Mouse (Mus musculus) heart, adult 2 months (tissue): ENCODE data around the gene Nbeal2. TPM values are rescaled to one million over a fixed set of nuclear protein-coding genes. Genes with fewer than 3 reads are reported as not detected.

Source experiments
- DNase-seq, 2 experiments: peaks; one replicate each; pipeline ENCODE4 v3.0.0; 2021
- H3K27ac ChIP-seq: fragments of 200-600 bp; 2 replicates; pipeline ENCODE4 v1.8.1; 2022
- H3K27me3 ChIP-seq: fragments of 200-500 bp; 2 replicates; pipeline ENCODE4 v1.6.1; 2012; ENCODE audit warnings: mild to moderate bottlenecking, low read length, inconsistent platforms, mixed read lengths; ENCODE audit not compliant: control insufficient read depth, insufficient read depth
- H3K36me3 ChIP-seq: fragments of 200-500 bp; 2 replicates; pipeline ENCODE4 v1.6.1; 2012; ENCODE audit warnings: low read length, inconsistent platforms; ENCODE audit not compliant: control insufficient read depth, insufficient read depth
- H3K4me1 ChIP-seq: fragments of 200-500 bp; 2 replicates; pipeline ENCODE4 v1.6.1; 2011; ENCODE audit warnings: low read length; ENCODE audit not compliant: control insufficient read depth, insufficient read depth
- H3K4me3 ChIP-seq: fragments of 200-600 bp; 2 replicates; pipeline ENCODE4 v1.8.1; 2022
- H3K79me2 ChIP-seq: fragments of 200-500 bp; replicated peaks from 2 replicates; pipeline ENCODE4 v1.6.1; 2012; ENCODE audit warnings: mild to moderate bottlenecking, inconsistent platforms, low read length, moderate library complexity, mixed read lengths; ENCODE audit not compliant: control insufficient read depth, insufficient read depth
- H3K9ac ChIP-seq: fragments of 200-500 bp; 2 replicates; pipeline ENCODE4 v1.6.1; 2012; ENCODE audit warnings: low read depth, mild to moderate bottlenecking, control low read depth, inconsistent platforms, low read length, mixed read lengths
- CTCF ChIP-seq: fragments of 200-600 bp; IDR thresholded peaks from 2 replicates; pipeline ENCODE4 v1.8.1; 2022; ENCODE audit warnings: antibody characterized with exemption, mild to moderate bottlenecking, moderate library complexity
- EP300 ChIP-seq: fragments of 200-500 bp; IDR thresholded peaks from 2 replicates; pipeline ENCODE4 v1.6.1; 2011; ENCODE audit warnings: low read depth, low read length, control low read depth; ENCODE audit not compliant: insufficient read depth
- POLR2A ChIP-seq: fragments of 200-500 bp; IDR thresholded peaks from 2 replicates; pipeline ENCODE4 v1.6.1; 2011; ENCODE audit warnings: mild to moderate bottlenecking, low read depth, low read length, control low read depth; ENCODE audit not compliant: insufficient read depth
- WGBS: fragments of 180-500 bp; shearing (Covaris S2); methylation state at CpG from one replicate; pipeline ENCODE4 v1.1.7; 2018; 5-methylcytosine and 5-hydroxymethylcytosine counted together
- intact Hi-C: fragments of 180-260 bp; cut with DNase I; formaldehyde crosslinking; loops from one replicate; pipeline ENCODE4 v1.15.1; 2025
- polyA plus RNA-seq: library from polyadenylated mRNA; depleted of rRNA; stranded (reverse); fragments of >200 nt; gene quantifications from 2 replicates; pipeline ENCODE4 v1.2.3, GENCODE M21; 2012
- total RNA-seq, 2 experiments: library from RNA; stranded (reverse); gene quantifications; 2 replicates each; pipeline ENCODE4 v1.2.3; 2021

Nbeal2 gene
- total and polyA plus RNA-seq, 3 experiments = 7.6 to 18.4 (median 8.5) TPM

- intact Hi-C loops = no loop called here
- no peak for TF ChIP-seq CTCF
- no peak for TF ChIP-seq POLR2A
- TF ChIP-seq EP300 = no peak
- Histone ChIP-seq H3K27ac (no peak overlapping the region), H3K4me3 (no peak overlapping the region), H3K79me2 (no peaks in the 10 kb centered on the region; the same call in 1 of the 2 replicates), H3K9ac (no peak overlapping the region), H3K36me3 (no peaks in the 10 kb centered on the region; the same call in none of the 2 replicates), H3K4me1 (peaks cover 44% of the 10 kb centered on the region), H3K27me3 (no peaks in the 10 kb centered on the region)
- DNase-seq = no peak
- 73% methylated on average over 9 of the region's 9 CpGs for WGBS
Observed at GRCm38 (mm10) chr9:110681817-110682216, 27.9 kb upstream of the Nbeal2 start.

GRCm38 (mm10) chr9:110680736-110681507 lies 27.0 kb upstream of the Nbeal2 start:
- intact Hi-C loops = no loop called here
- Histone ChIP-seq H3K27me3 (no peaks in the 10 kb centered on the region), H3K4me1 (peaks cover 43% of the 10 kb centered on the region), H3K36me3 (no peaks in the 10 kb centered on the region; the same call in none of the 2 replicates), H3K79me2 (no peaks in the 10 kb centered on the region; the same call in 1 of the 2 replicates), H3K9ac (no peak overlapping the region), H3K27ac (no peak overlapping the region), H3K4me3 (no peak overlapping the region)
- TF ChIP-seq EP300 (no peak), POLR2A (no peak), CTCF (no peak)
- 57% methylated on average over 7 of the region's 7 CpGs for WGBS
- no peak for DNase-seq

GRCm38 (mm10) chr9:110678886-110679285 lies 24.9 kb upstream of the Nbeal2 start:
- Histone ChIP-seq H3K36me3 (no peaks in the 10 kb centered on the region; the same call in none of the 2 replicates), H3K79me2 (peaks cover 1% of the 10 kb centered on the region; the same call in 1 of the 2 replicates), H3K4me3 (no peak overlapping the region), H3K27me3 (no peaks in the 10 kb centered on the region), H3K27ac (no peak overlapping the region), H3K9ac (no peak overlapping the region), H3K4me1 (peaks cover 31% of the 10 kb centered on the region)
- intact Hi-C loops = no loop called here
- no peak for DNase-seq
- TF ChIP-seq EP300 (no peak), POLR2A (no peak), CTCF (no peak)
- 72% methylated on average over 5 of the region's 5 CpGs for WGBS

GRCm38 (mm10) chr9:110676492-110676911 lies 22.5 kb upstream of the Nbeal2 start:
- WGBS = 72% methylated on average over 8 of the region's 8 CpGs
- Histone ChIP-seq H3K27me3 (no peaks in the 10 kb centered on the region), H3K36me3 (no peaks in the 10 kb centered on the region), H3K9ac (no peak overlapping the region), H3K79me2 (peaks cover 2% of the 10 kb centered on the region; the same call in 1 of the 2 replicates), H3K4me3 (no peak overlapping the region), H3K4me1 (peaks cover 26% of the 10 kb centered on the region), H3K27ac (no peak overlapping the region)
- intact Hi-C loops = no loop called here
- DNase-seq = peak in 1 of 2 experiments; percentile 57
- no peak for TF ChIP-seq POLR2A
- no peak for TF ChIP-seq CTCF
- TF ChIP-seq EP300 = no peak

DNA sequence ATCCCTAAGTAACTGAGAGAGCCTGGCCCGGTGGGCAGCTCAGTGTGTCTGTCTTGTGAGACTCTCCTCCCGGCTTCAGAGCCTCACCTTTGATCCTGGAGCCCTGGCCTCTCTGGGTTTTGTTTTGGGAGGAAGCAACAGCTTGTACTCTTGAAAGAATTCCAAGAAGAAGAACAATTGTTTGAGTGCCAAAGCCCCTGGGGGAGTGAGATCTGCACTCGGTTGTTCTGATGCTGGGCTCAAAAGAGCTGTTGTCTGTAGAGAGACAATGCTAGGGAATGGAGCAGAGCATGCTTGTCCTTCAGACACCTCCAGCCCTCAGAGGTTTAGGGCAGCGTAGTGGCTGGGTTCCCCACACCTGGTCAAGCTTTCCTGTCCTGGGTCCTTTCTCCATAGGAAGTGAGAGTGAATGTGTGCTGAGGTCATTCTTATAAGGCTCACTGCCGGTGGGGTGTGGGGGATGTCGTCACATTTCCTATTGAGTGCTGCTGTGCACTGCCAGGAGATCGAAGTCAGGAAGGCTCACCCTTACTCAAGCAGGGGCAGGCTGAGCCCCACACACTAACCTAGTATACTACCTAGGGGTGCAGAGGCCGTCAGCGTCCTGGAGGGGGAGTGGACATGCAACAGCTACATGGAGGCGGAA lies 19.3 kb upstream of the Nbeal2 start:
- WGBS = 33% methylated on average over 10 of the region's 10 CpGs
- Histone ChIP-seq H3K4me3 (peak overlapping the region; percentile 10; the same call in 1 of the 2 replicates), H3K79me2 (peaks cover 4% of the 10 kb centered on the region), H3K27me3 (no peaks in the 10 kb centered on the region), H3K9ac (peak overlapping the region; percentile 43), H3K36me3 (no peaks in the 10 kb centered on the region; the same call in 1 of the 2 replicates), H3K4me1 (peaks cover 39% of the 10 kb centered on the region), H3K27ac (peak overlapping the region; percentile 77)
- peak; percentile 56 to 61 for DNase-seq
- TF ChIP-seq EP300 (peak; percentile 64; the same call in 1 of the 2 replicates), POLR2A (peak; percentile 59; the same call in 1 of the 2 replicates), CTCF (no peak)
- intact Hi-C loops = loop anchor here (2.0 kb wide), 2 partner anchors 16 to 36 kb away; partner anchors contain the start of gene Ccdc12
